Mouse (Mus musculus) frontal cortex, adult (tissue): ENCODE measurements at regions not wholly inside any gene's neighbourhood (a gene's known extent, or its start where the extent isn't known, plus 50 kb on each side); places are given as distances from the start of the nearest gene placed in this dataset.
A peak's percentile ranks its signal among the peaks of the same experiment; 100 is the strongest.
"Not testable (repeated sequence)": the region's sequence is repeated elsewhere in the genome, so short reads cannot be mapped to it uniquely, and the experiment has no call there.

Experiments
- ATAC-seq: cut with Nextera tagmentation; 2 replicates; pipeline ENCODE4 v1.9.2; 2017; ENCODE audit warnings: mild to moderate bottlenecking, moderate library complexity, mixed read lengths; ENCODE audit not compliant: low TSS enrichment

DNA sequence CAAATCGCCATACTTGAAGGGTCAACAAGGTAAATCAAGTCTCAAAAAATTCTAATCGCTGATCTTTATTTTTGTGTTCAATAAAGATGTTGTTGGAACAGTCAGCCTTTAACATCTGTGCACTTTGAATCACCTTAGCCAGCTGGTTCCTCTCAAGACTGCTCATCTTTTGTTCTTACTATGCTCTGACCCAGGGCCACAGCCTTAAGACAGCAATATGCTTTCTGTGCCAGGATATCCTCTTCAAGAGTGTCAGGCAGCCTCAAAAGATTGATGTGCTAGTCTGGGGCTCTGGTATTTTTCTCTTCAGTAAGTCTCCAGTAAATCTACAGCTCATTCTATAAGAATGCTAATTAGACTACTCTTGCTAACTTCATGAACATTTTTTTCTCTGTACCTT is 199.9 kb downstream of the Dph6 start:
- no peak for ATAC-seq

DNA sequence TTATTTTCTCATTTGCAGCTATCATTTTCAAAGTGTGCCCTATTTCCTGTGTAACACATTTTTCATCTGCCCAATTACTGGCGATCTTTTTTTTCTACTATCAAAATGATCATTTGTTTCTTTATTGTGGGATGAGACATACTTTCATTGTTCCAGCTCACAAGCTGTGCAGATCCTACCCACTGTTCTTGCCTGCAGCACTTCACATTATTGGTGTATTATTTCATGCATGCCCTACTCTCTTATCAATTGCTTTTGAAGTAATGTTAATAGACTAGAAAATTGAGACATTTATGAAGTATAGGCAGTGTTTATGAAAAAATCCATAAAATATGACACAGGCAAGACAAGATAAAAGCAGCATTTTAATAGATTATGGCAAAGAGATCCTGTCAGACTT is 204.6 kb downstream of the Dph6 start:
- ATAC-seq: no peak

DNA sequence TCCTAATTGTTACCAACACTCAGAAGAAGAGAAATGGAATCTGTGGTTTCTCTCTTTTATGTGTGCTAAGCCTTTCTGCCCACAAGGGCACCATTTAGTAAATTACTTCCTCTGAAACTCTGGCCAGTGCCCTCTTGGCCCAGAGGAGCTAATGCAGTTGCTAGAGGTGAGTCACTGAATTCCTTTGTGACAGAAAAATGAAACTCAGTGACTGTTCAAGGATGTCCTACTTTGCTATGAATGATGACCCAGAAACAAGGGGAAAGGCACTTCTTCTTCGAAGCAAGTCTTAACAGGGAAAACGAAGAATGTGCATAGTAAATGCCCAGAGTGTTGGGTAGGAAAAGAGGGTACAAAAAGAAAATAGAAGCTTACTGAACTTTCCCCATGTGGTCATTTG is 211.0 kb downstream of the Dph6 start:
- no peak for ATAC-seq

DNA sequence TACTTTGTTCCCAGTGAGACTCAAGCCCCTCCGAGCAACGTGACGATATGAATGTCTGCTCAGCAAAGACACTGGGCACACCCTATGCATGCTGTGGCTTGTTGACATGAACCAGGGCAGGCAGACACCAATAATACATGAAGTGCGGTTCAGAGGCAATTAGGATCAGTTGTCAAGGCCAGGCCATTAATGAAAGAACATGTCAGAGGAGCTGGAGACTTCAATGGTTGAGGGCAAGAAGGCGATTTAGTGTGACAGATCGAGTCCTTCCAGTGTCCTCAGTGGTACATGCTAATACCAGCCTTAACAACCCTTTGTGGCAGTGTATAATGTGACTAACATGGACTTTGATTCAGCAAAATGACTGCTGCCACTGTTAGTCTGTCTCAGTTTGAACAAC is 213.8 kb downstream of the Dph6 start:
- ATAC-seq: no peak

DNA sequence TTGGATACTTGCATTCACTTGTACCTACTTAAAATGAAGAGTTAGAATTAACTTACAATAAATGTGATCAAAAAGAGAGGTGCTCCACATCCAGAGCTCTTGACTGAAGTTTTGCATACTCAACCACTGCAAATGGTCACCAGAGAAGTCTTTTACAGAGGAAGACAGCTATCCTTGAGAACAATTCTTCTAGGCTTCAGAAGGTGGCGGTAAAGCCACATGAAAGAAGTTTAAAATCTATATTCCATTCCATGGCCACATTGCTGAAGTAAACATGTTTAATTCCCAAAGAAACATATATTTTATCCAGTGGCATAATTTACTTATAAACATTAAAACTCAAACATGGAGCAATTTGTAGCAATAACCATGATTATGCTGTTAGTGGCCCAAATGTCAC is 215.1 kb downstream of the Dph6 start:
- peak; percentile 67; the same call in 1 of the 2 replicates for ATAC-seq

DNA sequence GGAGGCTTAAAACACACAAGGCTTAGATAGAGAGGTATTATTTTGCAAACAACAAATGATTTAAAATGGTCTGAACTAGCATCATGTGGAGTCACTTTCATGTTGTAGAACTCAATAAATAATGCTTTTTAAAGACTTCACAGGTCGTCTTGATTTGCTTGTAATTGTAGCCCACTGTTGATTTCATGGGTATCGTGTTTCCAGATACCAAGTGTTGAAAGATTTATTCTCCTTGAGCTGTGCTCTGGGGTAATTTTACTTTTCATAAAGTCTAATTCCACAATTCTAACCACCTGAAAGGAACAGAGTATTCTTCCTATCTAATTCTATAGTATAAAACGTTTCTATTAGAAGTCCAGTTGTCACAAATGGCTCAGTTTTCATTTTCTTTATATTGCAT is 216.7 kb downstream of the Dph6 start:
- no peak for ATAC-seq

DNA sequence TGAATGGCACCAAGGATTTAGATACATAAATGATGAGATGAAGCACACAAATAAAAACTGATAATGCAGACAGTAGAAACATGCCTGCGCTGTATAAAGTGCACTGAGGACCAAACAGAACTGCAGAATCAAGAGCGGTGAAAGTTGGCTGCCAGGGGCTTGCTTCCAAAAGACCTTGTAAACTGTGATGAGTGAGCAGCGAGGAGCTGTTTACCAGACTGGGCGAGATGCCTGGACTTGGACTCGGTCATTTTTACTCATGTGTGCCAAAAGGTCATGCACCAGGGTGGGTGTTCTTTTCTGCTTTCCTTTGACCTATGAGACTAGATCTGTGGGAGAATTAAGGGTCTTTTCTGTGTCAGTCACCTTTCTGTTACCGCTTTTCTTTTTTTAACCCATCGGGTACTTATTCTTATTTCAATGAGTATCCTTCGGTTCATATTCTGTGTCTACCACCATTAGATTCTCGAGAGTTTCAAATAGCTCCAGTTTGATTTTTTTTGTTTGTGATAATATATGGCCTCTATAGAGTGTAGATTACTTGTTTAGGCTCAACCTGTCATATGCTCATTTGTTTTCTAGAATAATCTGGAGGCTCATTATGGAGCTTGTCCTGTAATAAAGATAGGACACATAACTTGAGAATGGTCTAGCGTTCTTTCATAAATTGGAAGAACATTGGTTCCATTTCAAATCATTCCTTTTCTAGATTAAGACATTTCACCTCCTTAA is 226.3 kb upstream of the Zfp770 start:
- no peak for ATAC-seq

DNA sequence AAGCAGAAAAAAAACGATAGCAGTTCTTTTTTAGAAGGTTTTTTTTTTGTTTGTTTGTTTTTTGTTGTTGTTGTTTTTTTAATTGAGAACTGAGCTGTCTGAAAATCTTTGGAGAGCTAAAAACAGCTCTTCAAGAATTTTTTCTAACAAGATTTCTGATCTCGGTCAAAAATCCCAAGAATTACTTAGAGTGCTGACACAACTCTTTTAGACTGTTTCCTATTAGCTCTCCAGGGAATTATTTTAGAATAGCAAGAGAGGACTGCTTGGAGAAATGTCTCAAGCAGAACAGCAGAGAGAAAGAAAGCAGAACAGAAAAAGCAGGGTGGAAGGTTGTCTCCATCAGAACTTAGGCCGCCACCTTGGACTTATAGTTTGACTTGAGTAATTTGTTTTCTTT is 218.1 kb upstream of the Zfp770 start:
- no peak for ATAC-seq

DNA sequence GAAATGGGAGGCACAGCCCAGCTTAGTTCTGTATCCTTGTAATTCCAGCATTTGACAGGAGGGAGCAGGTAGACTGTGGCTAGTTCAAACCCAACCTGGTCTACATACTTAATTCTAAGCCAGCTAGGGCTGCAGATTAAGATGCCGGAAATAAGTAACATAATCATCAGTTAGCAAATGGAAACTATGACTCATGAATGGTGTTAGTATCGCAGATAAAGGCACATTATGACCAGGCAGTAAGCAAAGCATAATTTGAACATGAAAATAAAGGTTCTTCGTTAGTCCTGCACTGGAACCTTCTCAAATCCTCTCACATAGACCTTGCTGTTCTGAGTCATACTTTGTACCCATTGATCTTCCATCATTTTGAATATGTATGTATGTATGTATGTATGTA is 211.7 kb upstream of the Zfp770 start:
- no peak for ATAC-seq

DNA sequence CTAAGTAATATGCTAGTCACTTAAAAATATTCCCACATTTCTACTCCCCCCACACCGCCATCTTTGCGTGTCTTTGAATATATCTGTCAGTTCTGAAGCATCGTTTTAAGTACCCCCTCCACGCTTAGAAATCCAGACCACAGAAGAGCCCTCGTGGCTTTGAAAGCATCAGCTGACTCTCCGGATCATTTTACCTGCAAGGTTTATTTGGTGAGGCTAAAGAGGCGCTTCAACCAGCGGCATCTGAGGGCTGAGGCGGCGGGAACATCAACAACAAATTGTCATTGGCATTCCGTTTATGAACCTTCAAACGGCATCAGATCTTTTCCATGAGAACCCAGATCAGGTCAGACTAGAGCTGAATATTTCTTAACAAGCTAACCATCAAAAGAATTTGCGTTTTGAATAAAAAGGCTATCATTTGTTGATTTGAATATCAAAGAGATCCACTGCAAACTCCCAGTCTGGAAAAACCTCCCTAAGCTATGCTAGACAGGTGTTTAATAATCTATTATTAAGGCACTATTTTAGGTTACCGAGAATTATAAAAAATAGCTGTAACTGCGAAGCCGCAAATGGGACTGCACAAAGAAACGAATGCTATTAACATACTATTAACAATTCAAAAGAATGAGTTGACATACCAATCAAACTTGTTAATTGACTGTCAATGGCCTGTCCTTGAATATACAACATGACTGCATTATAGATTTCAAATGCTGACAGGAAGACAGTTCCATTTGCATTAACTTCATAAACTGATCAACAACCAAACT is 210.9 kb upstream of the Zfp770 start:
- ATAC-seq: no peak

DNA sequence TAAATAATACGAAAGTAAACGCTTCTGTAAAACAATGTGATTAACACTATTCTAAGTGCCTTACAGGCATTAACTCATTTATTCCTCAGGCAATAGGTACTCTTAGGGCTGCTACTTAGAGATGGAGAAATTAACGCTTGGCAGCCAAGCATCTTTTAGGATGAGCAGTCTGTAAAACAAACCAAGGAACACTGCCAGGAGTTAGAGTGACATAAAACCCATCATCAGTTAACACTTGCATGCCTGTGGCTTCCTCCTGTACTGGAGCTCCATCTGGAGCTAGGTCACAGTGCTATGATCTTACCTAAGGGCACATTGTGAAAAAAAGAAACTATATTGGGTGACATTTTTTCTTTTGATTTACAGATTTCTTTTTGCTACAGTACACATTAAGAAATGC is 209.4 kb upstream of the Zfp770 start:
- ATAC-seq: no peak

DNA sequence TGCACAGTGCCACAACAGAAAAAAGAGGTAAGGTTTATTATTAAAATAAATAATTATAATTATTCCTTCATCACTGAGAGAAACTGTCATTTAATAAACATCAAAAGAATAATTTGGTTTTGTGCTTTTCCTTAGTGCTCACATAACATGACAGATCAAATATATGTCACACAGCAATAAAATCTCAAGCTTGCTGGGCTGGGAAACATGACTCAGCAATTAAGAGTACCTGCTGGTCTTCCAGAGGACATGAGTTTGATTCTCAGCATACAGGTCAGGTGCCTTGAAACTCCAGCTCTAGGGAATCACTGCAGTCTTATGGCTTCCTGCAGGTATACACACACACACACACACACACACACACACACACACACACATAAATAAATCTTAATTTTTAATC is 208.3 kb upstream of the Zfp770 start:
- no peak for ATAC-seq

DNA sequence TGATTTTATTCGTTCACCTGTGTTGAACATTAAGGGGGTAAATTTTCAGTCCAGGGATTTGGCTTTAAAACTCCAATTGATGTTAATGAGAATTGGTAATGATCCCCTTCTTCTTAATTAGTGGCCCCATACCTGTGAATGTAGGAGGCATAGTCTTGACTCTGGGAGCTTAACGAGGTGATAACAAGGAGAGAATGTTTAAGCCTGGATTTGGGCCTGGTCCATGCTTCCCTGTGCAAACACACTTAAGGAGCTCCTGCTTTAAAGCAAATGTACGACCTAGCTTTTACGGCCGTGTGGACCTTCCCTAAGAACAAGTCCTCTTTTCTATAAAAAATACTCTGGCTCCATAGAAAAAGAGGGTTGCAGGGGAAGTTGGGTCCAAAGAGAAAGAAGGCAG is 206.1 kb upstream of the Zfp770 start:
- no peak for ATAC-seq

DNA sequence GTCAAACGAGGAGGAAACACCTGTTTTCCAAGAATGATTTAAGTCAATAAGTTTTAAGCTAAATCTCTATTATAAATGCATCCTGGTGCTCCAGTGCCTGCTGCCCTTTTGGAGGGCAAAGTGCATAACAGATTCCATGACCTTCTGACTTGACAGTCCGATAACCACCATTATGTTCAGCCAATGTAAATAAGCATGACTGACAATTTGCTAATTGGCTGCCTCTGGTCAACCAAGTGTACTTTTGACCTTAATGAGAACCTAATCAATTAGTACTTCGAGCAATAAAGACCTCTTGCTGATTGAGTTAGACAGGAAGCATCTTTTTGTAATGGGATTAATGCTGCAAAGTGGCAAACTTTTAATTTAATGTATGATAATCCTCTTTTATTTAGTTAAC is 183.3 kb upstream of the Zfp770 start:
- no peak for ATAC-seq

DNA sequence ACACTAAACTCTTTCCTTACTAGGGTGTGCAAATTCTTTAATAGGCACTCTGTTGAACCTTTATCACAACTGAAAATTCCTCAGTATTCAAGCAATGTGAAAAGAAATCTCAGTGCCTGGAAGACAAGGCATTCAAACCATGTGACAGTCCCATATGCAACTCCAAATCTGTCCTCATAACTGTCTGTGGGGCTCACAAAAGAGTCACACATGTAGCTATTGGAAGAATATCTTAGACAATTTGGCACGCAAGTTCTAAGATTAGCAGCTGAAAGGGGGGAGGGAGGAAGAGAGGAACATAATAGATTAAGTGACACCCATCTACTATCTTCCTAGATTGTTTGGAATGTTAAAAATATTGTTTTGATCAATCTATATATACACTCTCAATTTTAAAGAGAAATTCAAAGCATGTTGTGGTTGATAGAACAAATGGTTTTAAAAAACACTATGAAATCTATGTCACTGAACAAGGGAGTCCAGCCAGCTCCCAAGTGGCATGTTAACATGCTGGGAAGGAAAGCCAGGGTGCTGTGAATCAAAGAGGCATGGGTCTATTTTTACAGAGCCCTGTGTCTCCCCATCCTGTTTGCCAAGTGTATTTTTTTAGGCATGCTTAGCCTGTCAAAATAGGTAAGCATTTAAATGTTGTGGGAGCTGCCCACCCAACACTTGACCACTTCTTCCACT is 177.7 kb upstream of the Zfp770 start:
- ATAC-seq: no peak

DNA sequence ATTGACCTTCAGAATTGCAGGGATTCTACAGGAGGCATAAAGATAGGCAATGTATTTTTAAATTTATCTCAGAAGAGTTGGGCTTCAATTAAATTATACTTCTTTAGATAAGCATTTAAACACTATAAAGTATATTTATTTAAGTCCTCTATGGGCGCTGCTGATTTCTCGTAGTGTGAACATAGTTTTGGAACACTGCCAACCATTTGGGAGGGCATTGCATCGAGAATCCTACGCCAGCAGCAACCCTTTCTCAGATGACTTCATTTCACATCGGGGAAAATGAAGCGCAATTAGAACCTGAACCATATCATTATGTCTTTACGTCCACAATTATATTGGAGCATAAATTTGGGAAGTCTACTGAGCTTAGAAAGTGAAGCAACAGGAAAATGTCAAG is 172.2 kb upstream of the Zfp770 start:
- ATAC-seq: no peak

DNA sequence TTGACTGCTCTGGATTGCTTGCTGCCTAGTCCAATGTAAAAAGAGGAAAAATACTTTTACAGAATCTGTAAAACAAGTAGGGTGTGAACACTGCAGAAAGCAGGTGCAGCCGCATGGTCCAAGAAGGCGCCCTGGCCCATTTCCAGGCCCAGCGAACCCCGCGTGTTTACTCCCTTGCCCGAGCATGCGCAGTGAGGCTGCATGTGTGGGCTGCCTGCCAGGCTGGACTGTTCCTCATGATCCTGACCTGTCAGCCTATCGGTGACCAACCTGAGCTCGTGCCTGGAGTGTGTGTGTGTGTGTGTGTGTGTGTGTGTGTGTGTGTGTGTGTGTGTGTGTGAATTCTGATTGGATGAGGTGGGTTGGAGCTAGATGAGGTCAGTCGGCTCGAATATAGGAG is 152.6 kb upstream of the Zfp770 start:
- ATAC-seq: not testable (repeated sequence)

DNA sequence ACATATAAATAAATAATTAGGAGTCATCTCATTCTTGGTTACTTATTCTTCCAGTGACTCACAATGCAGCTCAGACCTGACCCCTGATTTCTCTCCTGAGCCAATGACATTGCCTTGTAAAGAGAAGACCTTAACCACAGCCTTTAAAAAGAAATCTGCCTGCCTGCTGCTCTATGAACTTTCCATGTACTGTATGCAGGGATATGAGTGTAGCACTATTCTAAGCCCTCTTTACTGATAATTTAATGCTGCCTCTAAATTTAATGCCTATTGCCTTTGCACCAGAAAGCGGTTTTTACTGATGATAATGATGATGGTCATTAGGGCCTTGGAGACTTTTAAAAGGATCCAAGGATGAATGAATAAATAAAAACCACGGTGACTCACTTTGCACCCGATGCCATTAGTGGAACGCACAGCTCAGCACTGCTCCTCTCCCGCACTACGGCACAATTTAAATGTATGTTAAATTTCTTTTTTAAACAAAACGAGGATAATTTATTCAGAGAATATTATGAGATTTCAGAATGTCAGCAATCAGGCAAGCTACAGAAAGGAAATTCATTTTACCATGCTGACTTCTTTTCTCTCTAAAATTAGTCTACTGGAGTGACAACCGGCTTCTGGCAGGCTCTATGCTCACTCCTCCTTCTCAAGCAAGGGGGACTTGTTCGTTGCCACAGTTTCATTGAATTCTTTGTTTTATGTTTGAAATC is 139.5 kb upstream of the Zfp770 start:
- ATAC-seq: peak; percentile 85

DNA sequence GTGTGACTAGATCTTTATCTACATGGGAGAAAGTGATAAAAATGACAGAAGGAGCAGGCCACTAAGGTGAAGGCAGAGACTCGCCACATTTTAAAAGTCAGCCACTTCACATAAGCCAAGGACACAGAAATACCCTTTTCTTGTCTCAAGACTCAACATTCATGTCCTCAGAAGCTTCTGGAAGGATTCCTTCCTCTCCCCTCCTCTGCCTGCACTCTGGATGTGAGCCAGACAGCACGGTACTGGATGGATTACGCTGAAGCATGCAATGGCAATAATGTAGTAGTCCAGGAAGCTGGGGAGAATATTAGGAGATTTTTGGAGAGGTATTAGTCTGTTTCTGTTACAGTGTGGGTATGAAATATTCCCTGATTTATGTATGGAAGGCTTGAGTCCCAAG is 100.5 kb upstream of the Zfp770 start:
- ATAC-seq: no peak

DNA sequence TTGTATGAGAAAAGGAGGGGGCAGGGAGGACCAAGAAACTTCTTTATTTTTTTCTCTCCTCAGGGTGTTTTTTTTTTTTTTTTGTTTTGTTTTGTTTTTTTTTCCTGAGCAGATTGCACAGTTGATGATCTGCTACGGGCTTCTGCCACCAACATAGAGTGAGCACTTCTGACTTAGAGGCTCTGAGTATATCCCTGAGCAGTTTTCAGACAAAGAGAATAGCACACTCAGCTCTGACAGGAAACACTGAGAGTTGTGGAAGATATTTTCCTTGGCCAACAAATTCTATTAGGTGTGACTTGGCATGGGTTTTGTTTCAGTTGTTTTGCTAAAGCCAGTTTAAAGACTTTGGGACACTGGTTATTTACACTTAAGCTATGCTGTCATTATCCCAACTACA is 93.8 kb upstream of the Zfp770 start:
- no peak for ATAC-seq

DNA sequence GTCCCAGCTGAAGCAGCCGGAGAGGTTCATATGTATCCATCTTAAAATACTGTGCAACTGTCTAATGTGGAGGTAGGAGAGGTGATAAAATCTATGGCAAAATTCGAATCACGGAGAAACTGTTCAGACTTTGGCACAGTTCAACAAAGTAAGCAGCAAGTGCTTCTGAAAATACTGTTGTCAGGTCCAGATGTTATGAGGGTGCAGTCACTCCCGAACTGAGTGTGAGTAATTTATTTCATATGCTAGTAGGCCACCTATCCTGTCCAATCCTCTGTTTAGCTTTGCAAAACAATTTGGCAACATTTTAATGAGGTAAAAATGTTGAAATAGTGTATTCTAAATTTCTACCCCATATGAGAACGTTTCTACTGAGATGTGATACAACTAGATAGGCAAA is 90.1 kb upstream of the Zfp770 start:
- ATAC-seq: no peak

DNA sequence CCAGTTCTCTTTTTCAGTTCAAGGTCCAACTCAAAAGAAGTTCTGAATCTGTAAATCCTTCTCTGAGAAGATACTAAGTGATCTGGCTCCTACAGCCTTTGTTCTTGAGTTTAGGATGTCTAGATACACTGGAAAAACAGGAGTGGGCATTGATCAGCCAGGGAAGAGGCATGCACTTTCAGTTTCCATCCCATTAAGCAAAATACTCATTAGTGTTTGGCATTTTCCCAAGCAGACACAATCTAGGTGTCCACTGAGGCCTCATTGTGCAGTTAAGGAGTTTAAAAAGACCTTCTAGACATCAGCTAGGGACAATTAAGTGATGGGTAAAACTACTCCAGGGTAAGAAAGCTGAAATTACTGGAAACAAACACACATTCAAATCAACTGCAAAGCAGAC is 74.3 kb upstream of the Zfp770 start:
- ATAC-seq: no peak
